Mouse (Mus musculus) liver, embryonic 12.5 days (tissue): ENCODE measurements around the gene Sh3bgrl2. TPM values are rescaled to one million over a fixed set of nuclear protein-coding genes. Genes with fewer than 3 reads are reported as not detected.
"Not testable (repeated sequence)": the region's sequence is repeated elsewhere in the genome, so short reads cannot be mapped to it uniquely, and the experiment has no call there.

ENCODE experiments used
- ATAC-seq: fragments of 200-750 bp; cut with Nextera tagmentation; 2 replicates; pipeline ENCODE4 v1.8.0; 2017; ENCODE audit warnings: moderate number of reproducible peaks, mild to moderate bottlenecking, moderate library complexity
- H3K27ac ChIP-seq: fragments of 300-500 bp; sonication (generic); 2 replicates; pipeline ENCODE4 v1.5.1; 2016; ENCODE audit warnings: mild to moderate bottlenecking
- H3K27me3 ChIP-seq: fragments of 300-500 bp; sonication (generic); replicated peaks from 2 replicates; pipeline ENCODE4 v1.6.1; 2016; ENCODE audit warnings: mild to moderate bottlenecking, moderate library complexity
- H3K36me3 ChIP-seq: fragments of 300-500 bp; sonication (generic); 2 replicates; pipeline ENCODE4 v1.6.1; 2016; ENCODE audit warnings: mild to moderate bottlenecking, moderate library complexity
- H3K4me1 ChIP-seq: fragments of 300-500 bp; sonication (generic); 2 replicates; pipeline ENCODE4 v1.6.1; 2016
- H3K4me2 ChIP-seq: fragments of 300-500 bp; sonication (generic); 2 replicates; pipeline ENCODE4 v1.6.1; 2016; ENCODE audit warnings: mild to moderate bottlenecking, moderate library complexity
- H3K4me3 ChIP-seq: fragments of 300-500 bp; sonication (generic); 2 replicates; pipeline ENCODE4 v1.5.1; 2016; ENCODE audit warnings: mild to moderate bottlenecking, moderate library complexity
- H3K9ac ChIP-seq: fragments of 300-500 bp; sonication (generic); 2 replicates; pipeline ENCODE4 v1.6.1; 2016; ENCODE audit warnings: mild to moderate bottlenecking, moderate library complexity
- H3K9me3 ChIP-seq: fragments of 300-500 bp; sonication (generic); replicated peaks from 2 replicates; pipeline ENCODE4 v1.6.1; 2016; ENCODE audit warnings: mild to moderate bottlenecking, moderate library complexity
- WGBS: fragments of 180-500 bp; shearing (Covaris S2); methylation state at CpG from one replicate; pipeline ENCODE4 v1.1.7; 2016; ENCODE audit not compliant: insufficient replicate concordance; 5-methylcytosine and 5-hydroxymethylcytosine counted together
- polyA plus RNA-seq: library from polyadenylated mRNA; unstranded; fragments of >200 nt; fragmentation: Nextera tagmentation; extraction: Ambion mirVana; gene quantifications from 2 replicates; pipeline ENCODE4 v1.2.1, GENCODE M21; 2016

The Sh3bgrl2 gene
- polyA plus RNA-seq, result 9.7 and 10.8 TPM in 2 replicates

- Histone ChIP-seq H3K9me3 (no peaks in the 10 kb centered on the region), H3K4me2 (peak within 1 kb of the TSS; percentile 80), H3K9ac (peak within 1 kb of the TSS; percentile 65), H3K4me3 (peak within 1 kb of the TSS; percentile 63), H3K27ac (no peak within 1 kb of the TSS), H3K36me3 (no peaks in the 10 kb centered on the region), H3K4me1 (peaks cover 8% of the 10 kb centered on the region; the same call in 1 of the 2 replicates), H3K27me3 (peaks cover 23% of the 10 kb centered on the region)
- peak; percentile 88 for ATAC-seq
- 2% methylated on average over 76 of the region's 76 CpGs for WGBS
These were observed at the start of gene Sh3bgrl2 for GRCm38 (mm10) chr9:83547830-83548689. Gene Sh3bgrl2, plus strand, starts transcription at chr9:83548327.

DNA sequence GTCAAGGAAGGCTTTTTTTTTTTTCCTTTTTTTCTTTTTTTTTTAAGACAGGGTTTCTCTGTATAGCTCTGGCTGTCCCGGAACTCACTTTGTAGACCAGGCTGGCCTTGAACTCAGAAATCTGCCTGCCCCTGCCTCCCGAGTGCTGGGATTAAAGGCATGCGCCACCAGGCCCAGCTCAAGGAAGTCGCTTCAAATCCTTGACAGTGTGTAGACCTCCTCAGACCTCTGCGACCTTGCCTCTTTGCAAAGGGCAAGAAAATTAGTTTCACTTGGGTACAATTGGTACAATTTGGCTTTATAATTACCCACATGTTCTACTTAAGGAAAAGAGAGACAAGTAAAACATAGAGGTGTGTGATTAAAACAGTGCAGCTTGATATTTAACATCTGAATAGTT, 29.0 kb upstream of the Sh3bgrl2 start:
- not testable (repeated sequence) for H3K4me1 ChIP-seq, H3K36me3 ChIP-seq, H3K4me2 ChIP-seq, H3K27ac ChIP-seq, H3K9ac ChIP-seq, ATAC-seq, H3K9me3 ChIP-seq, H3K27me3 ChIP-seq, H3K4me3 ChIP-seq
- whole genome bisulfite sequencing, result 75% methylated on average over 5 of the region's 5 CpGs

DNA sequence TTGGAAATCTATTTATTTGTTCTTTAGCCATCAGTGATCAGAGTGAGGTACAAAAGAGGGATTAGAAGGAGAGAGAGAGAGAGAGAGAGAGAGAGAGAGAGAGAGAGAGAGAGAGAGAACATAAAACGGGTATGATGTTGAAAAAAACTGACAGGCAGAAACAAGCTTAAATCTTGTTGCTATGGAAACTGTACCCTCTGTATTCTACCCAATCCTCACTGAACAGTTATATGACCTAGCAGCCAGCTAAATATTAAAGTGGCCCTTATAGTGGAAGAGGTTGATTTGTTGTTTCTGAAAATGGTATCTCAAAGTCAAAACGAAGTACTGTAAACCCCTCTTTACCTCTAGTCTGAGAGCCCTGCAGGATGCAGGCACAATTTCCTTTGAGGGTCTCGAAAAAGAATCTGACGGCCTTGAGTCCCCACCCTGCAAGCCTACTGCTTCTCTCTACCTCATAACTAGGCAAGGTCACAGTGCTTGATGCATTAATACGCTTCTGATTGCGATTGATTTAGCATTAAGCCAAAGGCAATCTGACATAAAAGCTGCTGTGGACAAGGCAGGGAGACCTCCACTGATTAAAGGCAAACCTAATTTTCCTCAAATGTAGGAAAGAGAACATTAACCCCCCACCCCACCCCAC, 28.5 kb upstream of the Sh3bgrl2 start:
- Histone ChIP-seq H3K4me1 (no peaks in the 10 kb centered on the region), H3K4me3 (no peak overlapping the region), H3K4me2 (no peak overlapping the region), H3K36me3 (no peaks in the 10 kb centered on the region), H3K27ac (no peak overlapping the region), H3K9ac (no peak overlapping the region), H3K27me3 (no peaks in the 10 kb centered on the region), H3K9me3 (no peaks in the 10 kb centered on the region)
- WGBS, result 64% methylated on average over 6 of the region's 6 CpGs
- no peak for ATAC-seq

DNA sequence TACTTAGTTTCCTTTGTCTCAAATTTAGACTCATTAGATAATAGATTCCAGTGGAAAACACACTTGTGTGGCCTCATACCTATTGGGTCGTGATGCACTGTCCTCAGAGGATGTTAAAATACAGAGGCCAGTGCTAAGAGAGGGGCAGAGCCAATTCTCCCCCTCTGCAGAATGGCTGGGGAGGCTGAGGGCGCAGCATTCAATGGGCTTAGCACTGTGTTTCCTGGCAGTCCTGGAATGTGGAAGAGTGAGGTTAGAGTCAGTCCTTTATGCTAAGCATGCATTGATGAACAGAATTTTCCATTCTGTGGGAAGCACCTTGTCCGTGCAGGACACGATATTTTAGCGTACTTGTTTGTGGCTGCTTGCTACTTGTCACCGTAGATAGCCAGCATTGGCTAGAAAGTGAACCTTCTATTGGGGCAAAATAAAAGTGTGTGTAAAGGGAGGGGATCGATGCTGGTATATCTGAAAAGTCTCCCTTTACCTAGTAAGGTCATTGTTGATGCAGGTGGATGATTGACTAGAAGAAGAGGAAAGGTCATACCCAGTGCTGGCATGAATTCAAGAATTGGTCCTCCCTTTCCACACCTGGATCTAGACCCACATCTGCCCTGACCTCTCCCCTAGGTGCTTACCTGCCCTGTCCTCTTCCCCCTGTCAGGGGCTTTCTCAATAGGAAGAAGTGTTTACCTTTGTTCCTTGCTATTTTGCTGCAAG, 20.6 kb upstream of the Sh3bgrl2 start:
- no peak overlapping the region for H3K27ac ChIP-seq
- no peaks in the 10 kb centered on the region for H3K36me3 ChIP-seq
- no peaks in the 10 kb centered on the region for H3K9me3 ChIP-seq
- H3K9ac ChIP-seq, result no peak overlapping the region
- ATAC-seq, result no peak
- 65% methylated on average over 7 of the region's 7 CpGs for WGBS
- H3K4me2 ChIP-seq, result no peak overlapping the region
- no peaks in the 10 kb centered on the region for H3K27me3 ChIP-seq
- H3K4me3 ChIP-seq, result no peak overlapping the region
- H3K4me1 ChIP-seq, result no peaks in the 10 kb centered on the region

GRCm38 (mm10) chr9:83533044-83533769, 14.9 kb upstream of the Sh3bgrl2 start:
- peak overlapping the region; percentile 54; the same call in 1 of the 2 replicates for H3K27ac ChIP-seq
- H3K36me3 ChIP-seq, result no peaks in the 10 kb centered on the region
- H3K4me3 ChIP-seq, result no peak overlapping the region
- no peaks in the 10 kb centered on the region for H3K9me3 ChIP-seq
- no peak overlapping the region for H3K9ac ChIP-seq
- H3K27me3 ChIP-seq, result no peaks in the 10 kb centered on the region
- no peaks in the 10 kb centered on the region for H3K4me1 ChIP-seq
- WGBS, result 47% methylated on average over 5 of the region's 5 CpGs
- H3K4me2 ChIP-seq, result no peak overlapping the region
- ATAC-seq, result no peak

DNA sequence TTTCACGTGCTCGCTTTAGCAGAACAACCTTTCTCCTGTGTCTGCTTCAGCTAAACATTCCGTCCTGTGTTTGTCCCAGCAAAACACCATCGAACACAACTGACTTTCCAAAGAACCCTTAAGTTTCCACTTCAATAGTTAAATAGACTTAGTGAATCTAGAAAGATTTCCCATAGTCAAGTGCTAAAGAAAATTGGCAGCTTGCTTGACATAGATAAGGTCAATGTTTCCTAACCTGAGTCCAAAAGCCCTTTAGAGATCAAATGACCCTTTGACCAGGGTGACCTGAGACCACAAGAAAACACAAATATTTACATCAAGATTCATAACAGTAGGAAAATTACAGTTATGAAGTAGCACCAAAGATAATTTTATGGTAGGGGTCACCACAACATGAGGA, 11.2 kb upstream of the Sh3bgrl2 start:
- WGBS, result 76% methylated on average over 4 of the region's 4 CpGs
- no peaks in the 10 kb centered on the region for H3K27me3 ChIP-seq
- no peaks in the 10 kb centered on the region for H3K9me3 ChIP-seq
- no peaks in the 10 kb centered on the region for H3K36me3 ChIP-seq
- no peak overlapping the region for H3K9ac ChIP-seq
- no peak for ATAC-seq
- H3K4me2 ChIP-seq, result no peak overlapping the region
- H3K4me1 ChIP-seq, result peaks cover 7% of the 10 kb centered on the region; the same call in 1 of the 2 replicates
- H3K4me3 ChIP-seq, result no peak overlapping the region
- no peak overlapping the region for H3K27ac ChIP-seq

DNA sequence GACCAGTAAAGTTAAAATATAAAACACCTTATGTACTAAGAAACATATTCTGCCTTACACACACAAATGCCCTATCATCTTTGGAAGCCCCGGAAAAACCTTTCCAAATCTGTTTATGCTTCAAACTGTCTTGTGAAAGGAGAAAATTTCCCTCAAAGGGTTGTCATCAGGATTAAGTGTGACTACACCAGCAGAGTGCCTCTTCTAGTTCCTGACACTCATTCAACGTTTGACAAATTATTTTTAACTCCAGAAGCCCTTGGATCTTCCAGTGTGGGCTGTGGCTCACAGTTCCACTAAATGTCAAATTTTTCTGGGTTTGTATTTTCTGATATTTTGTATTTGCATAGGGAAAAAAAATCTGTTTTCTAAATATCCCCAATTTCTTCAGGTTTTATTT, 10.6 kb upstream of the Sh3bgrl2 start:
- WGBS, result 38% methylated on average over 2 of the region's 2 CpGs
- Histone ChIP-seq H3K27me3 (no peaks in the 10 kb centered on the region), H3K4me2 (no peak overlapping the region), H3K4me3 (no peak overlapping the region), H3K9me3 (no peaks in the 10 kb centered on the region), H3K36me3 (no peaks in the 10 kb centered on the region), H3K27ac (no peak overlapping the region), H3K4me1 (peaks cover 7% of the 10 kb centered on the region; the same call in 1 of the 2 replicates), H3K9ac (no peak overlapping the region)
- ATAC-seq, result no peak

DNA sequence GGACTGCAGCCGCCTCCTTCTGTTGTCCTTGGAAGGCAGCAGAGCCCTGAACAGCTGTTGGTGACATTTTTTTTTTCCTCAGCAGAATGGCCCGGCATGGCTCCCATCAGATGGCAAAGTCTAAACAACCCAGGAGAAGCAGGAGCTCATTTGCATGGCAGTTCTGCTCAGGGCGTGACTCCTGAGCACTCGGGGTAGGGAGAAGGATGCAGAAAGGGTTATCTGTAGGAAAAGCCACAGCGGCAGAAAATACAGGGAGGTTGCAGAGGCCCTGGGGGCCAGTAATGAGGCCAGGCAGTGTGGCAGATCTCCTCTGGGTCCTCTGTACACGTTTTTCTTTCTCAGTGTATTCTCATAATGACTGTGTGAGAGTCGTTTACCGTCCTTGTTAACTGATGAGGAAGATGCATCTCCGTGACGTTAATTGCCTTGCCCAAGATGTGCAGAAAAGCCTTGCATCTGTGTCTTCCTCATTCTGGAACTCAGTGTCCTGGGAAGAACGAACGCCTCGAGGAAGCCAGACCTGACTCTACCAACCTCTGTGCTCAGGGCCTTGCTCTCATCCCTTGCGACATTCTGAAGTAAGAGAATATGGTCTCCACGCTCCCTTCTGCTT, 10.1 kb upstream of the Sh3bgrl2 start:
- no peak overlapping the region for H3K27ac ChIP-seq
- H3K4me1 ChIP-seq, result peaks cover 7% of the 10 kb centered on the region; the same call in 1 of the 2 replicates
- H3K9ac ChIP-seq, result no peak overlapping the region
- H3K4me3 ChIP-seq, result no peak overlapping the region
- ATAC-seq, result no peak
- H3K36me3 ChIP-seq, result no peaks in the 10 kb centered on the region
- no peaks in the 10 kb centered on the region for H3K9me3 ChIP-seq
- WGBS, result 54% methylated on average over 15 of the region's 15 CpGs
- H3K4me2 ChIP-seq, result no peak overlapping the region
- no peaks in the 10 kb centered on the region for H3K27me3 ChIP-seq

DNA sequence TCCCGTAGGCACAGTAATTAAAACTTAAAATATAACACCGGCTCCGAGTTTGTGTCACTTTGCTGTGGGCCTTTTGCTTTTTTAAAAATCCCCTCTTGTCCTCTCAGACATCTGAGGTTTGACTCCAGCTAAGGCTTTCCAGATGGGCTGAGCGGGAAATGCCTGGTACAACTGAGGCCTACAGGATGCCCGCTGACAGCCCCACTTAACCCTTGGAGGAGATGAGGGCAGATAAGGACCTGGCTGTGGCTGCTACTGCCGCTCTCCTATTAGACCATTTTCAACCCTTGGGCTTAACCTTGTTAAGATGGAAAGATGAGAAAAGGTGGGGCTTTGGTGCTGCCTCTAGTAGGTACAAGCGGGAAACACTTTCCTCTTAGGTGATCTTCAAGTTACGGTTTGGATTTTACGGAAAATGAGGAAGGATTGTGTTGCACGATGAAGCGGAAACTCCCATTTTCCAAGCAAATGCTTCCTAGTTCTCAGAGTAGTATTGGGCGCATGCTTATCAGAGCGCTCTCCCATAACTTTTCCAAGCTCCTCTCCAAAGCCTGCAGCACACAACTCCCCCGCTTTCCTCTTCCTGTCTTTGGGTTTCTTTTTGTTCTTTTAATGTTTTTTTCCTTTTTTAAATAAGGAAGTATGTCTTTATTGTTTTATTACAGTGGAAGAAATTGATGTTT, 8.2 kb upstream of the Sh3bgrl2 start:
- H3K4me3 ChIP-seq, result no peak overlapping the region
- H3K36me3 ChIP-seq, result no peaks in the 10 kb centered on the region
- no peak overlapping the region for H3K27ac ChIP-seq
- H3K9me3 ChIP-seq, result no peaks in the 10 kb centered on the region
- no peak overlapping the region for H3K4me2 ChIP-seq
- H3K27me3 ChIP-seq, result no peaks in the 10 kb centered on the region
- H3K4me1 ChIP-seq, result peaks cover 7% of the 10 kb centered on the region; the same call in 1 of the 2 replicates
- no peak for ATAC-seq
- H3K9ac ChIP-seq, result no peak overlapping the region
- WGBS, result 78% methylated on average over 14 of the region's 14 CpGs

DNA sequence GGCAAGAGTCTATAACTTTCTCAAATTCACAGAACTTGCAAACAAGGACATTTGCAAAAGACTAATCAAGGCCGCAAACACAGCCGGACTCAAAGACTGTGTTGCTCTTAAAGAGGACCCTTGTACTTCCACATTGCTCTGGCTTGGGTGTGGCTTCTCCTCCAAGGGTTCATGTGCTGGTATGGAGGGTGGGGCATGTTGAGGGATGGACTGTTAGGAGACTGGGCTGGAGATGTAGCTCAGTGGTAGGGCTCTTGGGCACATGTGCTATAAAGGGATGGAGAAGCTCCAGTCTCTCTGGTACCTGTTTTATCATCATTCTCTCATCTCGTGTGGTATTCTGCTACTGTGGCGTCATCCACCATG, 7.7 kb upstream of the Sh3bgrl2 start:
- H3K27ac ChIP-seq, result no peak overlapping the region
- 73% methylated on average over 4 of the region's 4 CpGs for WGBS
- 0 out of 2 replicates have a peak, but pooled peaks have one; percentile 15 for ATAC-seq

GRCm38 (mm10) chr9:83540975-83541374, 7.2 kb upstream of the Sh3bgrl2 start:
- peak; percentile 47; the same call in 1 of the 2 replicates for ATAC-seq
- H3K36me3 ChIP-seq, result no peaks in the 10 kb centered on the region

More for the DNA sequence above, 7.7 kb upstream of the Sh3bgrl2 start:
- Histone ChIP-seq H3K27me3 (no peaks in the 10 kb centered on the region), H3K36me3 (no peaks in the 10 kb centered on the region), H3K4me1 (peaks cover 7% of the 10 kb centered on the region; the same call in 1 of the 2 replicates), H3K4me2 (no peak overlapping the region), H3K4me3 (no peak overlapping the region), H3K9ac (no peak overlapping the region), H3K9me3 (no peaks in the 10 kb centered on the region)

More at GRCm38 (mm10) chr9:83540975-83541374, 7.2 kb upstream of the Sh3bgrl2 start:
- H3K27ac ChIP-seq, result no peak overlapping the region
- no peak overlapping the region for H3K4me2 ChIP-seq
- H3K9ac ChIP-seq, result no peak overlapping the region
- H3K4me1 ChIP-seq, result peaks cover 7% of the 10 kb centered on the region; the same call in 1 of the 2 replicates
- no peak overlapping the region for H3K4me3 ChIP-seq
- no peaks in the 10 kb centered on the region for H3K9me3 ChIP-seq
- H3K27me3 ChIP-seq, result no peaks in the 10 kb centered on the region
- 64% methylated on average over 3 of the region's 3 CpGs for WGBS
